Mouse (Mus musculus): ENCODE measurements around the gene Olfr311. TPM values are rescaled to one million over a fixed set of nuclear protein-coding genes. Genes with fewer than 3 reads are reported as not detected.
"Not testable (repeated sequence)": the region's sequence is repeated elsewhere in the genome, so short reads cannot be mapped to it uniquely, and the experiment has no call there.

Olfr311 gene
- not detected in 2 replicates for polyA plus RNA-seq (2012; rRNA removed)

DNA sequence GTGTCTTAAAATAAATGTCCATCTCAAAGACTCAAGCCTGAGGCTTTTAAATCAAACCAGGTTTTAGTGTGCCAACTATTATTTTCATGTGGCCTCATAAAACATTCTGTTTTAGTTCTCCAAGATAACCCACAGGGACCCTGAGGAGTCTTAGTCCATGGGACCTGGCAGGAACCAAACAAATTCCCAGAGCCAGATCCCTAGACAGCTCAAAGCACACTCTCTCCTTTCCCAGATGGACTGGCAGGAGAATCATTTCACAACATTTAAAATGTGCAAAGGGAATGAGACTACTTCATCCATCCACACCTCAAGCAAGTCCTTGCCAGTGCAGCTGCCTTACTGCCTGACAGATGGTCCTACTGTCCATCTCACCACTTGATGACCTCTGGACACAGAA lies at the start of gene Olfr311:
TSS of gene Olfr311 (plus strand) at position 301 of the 400 bp plus-strand sequence.
- H3K27me3 ChIP-seq (ENCODE audit: control insufficient read depth, insufficient read depth, low read length); H3K27ac ChIP-seq (ENCODE audit: insufficient read depth, low read length); H3K4me3 ChIP-seq (replicated peaks; ENCODE audit: insufficient read depth, low read depth, low read length); H3K4me1 ChIP-seq (ENCODE audit: control insufficient read depth, insufficient read depth, low read length); DNase-seq: not testable (repeated sequence)

DNA sequence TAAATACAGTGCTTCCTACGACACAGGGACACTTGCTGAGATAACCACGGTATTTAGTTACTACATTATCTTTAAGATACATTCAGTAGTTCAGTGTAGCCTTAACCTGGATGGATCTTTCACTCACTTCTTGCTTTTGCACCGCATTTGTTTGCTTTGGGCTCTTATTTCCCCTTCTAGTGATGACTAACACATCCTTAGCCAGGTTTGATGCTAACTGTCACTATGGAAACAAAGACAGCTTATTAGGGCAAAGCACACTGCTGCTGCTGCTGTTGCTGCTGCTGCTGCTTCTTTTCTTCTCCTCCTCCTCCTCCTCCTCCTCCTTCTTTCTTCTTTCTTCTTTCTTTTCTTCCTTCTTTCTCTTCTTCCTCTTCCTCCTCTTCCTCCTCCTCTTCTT lies 49.5 kb upstream of the Olfr311 start:
- Histone ChIP-seq H3K27me3 (ENCODE audit: control insufficient read depth, insufficient read depth, low read length) (no peaks in the 10 kb centered on the region), H3K27ac (ENCODE audit: insufficient read depth, low read length) (no peak overlapping the region), H3K4me3 (replicated peaks; ENCODE audit: insufficient read depth, low read depth, low read length) (no peak overlapping the region), H3K4me1 (ENCODE audit: control insufficient read depth, insufficient read depth, low read length) (no peaks in the 10 kb centered on the region)
- TF ChIP-seq CTCF (IDR thresholded peaks at IDR 0.05; ENCODE audit: borderline replicate concordance, insufficient read depth, low read depth, low read length) (no peak), POLR2A (IDR thresholded peaks at IDR 0.05; ENCODE audit: borderline replicate concordance, insufficient read depth, low read length) (no peak)
- 25% methylated on average over 3 of the region's 3 CpGs for WGBS
- no peak for DNase-seq

DNA sequence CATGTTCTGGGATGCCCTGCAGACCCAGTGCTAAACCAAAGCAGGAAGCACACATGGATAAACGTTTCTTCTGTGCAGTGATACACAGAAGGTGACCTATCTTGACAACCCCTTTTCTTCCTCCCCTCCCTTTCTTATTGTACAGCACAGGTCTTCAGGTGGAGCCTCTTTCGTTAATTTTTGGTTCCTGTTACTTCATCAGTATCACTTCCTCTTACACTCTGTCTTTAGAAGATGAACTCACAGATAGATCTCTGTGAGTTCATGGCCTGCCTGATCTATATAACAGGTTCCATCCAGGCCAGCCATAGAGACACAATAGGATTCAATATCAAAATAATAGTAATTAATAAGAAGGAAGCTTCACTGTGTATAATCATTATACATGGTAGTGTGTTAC lies 49.0 kb upstream of the Olfr311 start:
- Histone ChIP-seq H3K27ac (ENCODE audit: insufficient read depth, low read length) (no peak overlapping the region), H3K27me3 (ENCODE audit: control insufficient read depth, insufficient read depth, low read length) (no peaks in the 10 kb centered on the region), H3K4me1 (ENCODE audit: control insufficient read depth, insufficient read depth, low read length) (no peaks in the 10 kb centered on the region), H3K4me3 (replicated peaks; ENCODE audit: insufficient read depth, low read depth, low read length) (no peak overlapping the region)
- no peak for TF ChIP-seq POLR2A (IDR thresholded peaks at IDR 0.05; ENCODE audit: borderline replicate concordance, insufficient read depth, low read length)
- no peak for TF ChIP-seq CTCF (IDR thresholded peaks at IDR 0.05; ENCODE audit: borderline replicate concordance, insufficient read depth, low read depth, low read length)
- no peak for DNase-seq
- 67% methylated on average over 2 of the region's 2 CpGs for WGBS

DNA sequence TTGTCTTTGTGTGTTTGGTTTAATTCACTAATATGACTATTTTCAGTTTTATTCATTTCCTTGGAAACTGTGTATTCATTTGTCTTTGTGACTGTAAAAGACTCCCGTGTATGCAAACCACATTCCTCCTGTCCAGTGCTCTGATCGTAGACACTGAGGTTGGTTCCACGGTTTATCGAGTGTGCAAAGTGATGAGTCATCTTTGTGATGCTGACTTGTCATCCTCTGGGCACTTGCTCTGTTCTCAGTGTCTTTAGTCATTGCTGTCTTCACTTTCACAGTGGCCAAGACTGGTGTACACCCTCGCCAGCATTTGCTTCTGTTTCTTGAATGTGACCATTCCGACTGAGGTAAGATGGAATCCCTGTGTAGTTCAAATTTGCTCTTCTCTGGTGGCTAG lies 48.4 kb upstream of the Olfr311 start:
- TF ChIP-seq CTCF (IDR thresholded peaks at IDR 0.05; ENCODE audit: borderline replicate concordance, insufficient read depth, low read depth, low read length) = no peak
- no peak for TF ChIP-seq POLR2A (IDR thresholded peaks at IDR 0.05; ENCODE audit: borderline replicate concordance, insufficient read depth, low read length)
- WGBS = 72% methylated on average over 6 of the region's 6 CpGs
- Histone ChIP-seq H3K4me1 (ENCODE audit: control insufficient read depth, insufficient read depth, low read length) (no peaks in the 10 kb centered on the region), H3K27ac (ENCODE audit: insufficient read depth, low read length) (no peak overlapping the region), H3K4me3 (replicated peaks; ENCODE audit: insufficient read depth, low read depth, low read length) (no peak overlapping the region), H3K27me3 (ENCODE audit: control insufficient read depth, insufficient read depth, low read length) (no peaks in the 10 kb centered on the region)
- no peak for DNase-seq

DNA sequence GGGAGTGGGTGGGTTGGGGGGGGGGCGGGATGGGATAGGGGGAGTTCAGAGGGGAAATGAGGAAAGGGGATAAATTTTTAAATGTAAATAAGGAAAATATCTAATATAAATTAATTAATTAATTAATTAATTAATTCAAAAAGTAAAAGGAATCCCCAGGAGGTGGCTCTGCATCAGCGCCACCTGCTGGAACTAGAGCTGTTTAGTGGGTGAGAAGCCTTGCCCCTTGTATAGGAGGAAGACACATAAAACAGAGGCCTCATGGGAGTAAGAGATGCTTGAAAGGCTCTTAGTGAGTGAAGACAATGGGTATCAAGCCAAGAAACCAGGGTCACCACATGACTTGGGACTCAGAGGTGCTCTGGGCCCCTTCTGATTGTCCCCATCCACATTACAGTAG lies 43.2 kb upstream of the Olfr311 start:
- Histone ChIP-seq H3K4me1 (ENCODE audit: control insufficient read depth, insufficient read depth, low read length) (no peaks in the 10 kb centered on the region), H3K27ac (ENCODE audit: insufficient read depth, low read length) (no peak overlapping the region), H3K27me3 (ENCODE audit: control insufficient read depth, insufficient read depth, low read length) (no peaks in the 10 kb centered on the region), H3K4me3 (replicated peaks; ENCODE audit: insufficient read depth, low read depth, low read length) (no peak overlapping the region)
- 95% methylated on average over 2 of the region's 2 CpGs for WGBS
- no peak for DNase-seq
- TF ChIP-seq POLR2A (IDR thresholded peaks at IDR 0.05; ENCODE audit: borderline replicate concordance, insufficient read depth, low read length) = no peak
- TF ChIP-seq CTCF (IDR thresholded peaks at IDR 0.05; ENCODE audit: borderline replicate concordance, insufficient read depth, low read depth, low read length) = no peak

DNA sequence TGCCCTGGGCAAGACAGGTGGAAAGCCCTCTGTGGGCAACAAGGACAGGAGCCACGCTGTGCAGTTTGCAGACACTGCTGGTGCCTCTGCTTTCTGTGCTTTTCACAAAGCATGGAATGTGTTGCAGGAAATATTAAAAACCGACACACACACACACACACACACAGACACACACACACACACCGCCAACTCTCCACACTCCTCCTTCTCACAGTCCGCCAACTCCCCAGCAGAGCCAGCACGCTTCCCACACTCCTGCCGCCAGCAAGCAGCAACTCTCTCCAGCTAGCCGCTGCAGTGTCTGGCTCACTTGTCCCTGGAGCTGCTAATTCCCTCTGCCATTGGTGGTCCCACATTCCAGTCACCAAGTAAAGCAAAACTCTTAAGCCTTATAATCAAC lies 42.2 kb upstream of the Olfr311 start:
- 28% methylated on average over 7 of the region's 7 CpGs for WGBS
- H3K27me3 ChIP-seq (ENCODE audit: control insufficient read depth, insufficient read depth, low read length) = no peaks in the 10 kb centered on the region
- no peak for TF ChIP-seq POLR2A (IDR thresholded peaks at IDR 0.05; ENCODE audit: borderline replicate concordance, insufficient read depth, low read length)
- no peak for TF ChIP-seq CTCF (IDR thresholded peaks at IDR 0.05; ENCODE audit: borderline replicate concordance, insufficient read depth, low read depth, low read length)
- no peak overlapping the region for H3K27ac ChIP-seq (ENCODE audit: insufficient read depth, low read length)
- H3K4me3 ChIP-seq (replicated peaks; ENCODE audit: insufficient read depth, low read depth, low read length) = no peak overlapping the region
- DNase-seq = no peak
- H3K4me1 ChIP-seq (ENCODE audit: control insufficient read depth, insufficient read depth, low read length) = no peaks in the 10 kb centered on the region

DNA sequence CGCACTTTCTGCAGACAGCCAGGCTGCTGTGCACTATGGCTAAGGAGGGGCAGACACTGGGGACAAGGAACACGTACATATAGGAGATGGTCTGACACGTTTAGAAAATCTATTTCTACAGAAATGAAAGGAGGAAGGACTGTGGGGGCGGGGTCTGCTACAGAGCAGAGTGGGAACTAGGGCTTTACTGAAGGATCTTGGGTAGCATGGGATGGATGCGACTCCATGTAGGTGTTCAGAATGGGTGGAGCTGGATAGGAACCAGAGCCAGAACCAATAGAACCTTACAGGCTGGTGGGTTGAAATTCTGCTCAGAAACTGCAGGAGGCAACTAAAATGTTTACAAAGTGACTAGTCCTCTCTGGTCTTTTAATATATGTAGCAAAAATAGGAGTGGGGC lies 39.3 kb upstream of the Olfr311 start:
- no peak for TF ChIP-seq POLR2A (IDR thresholded peaks at IDR 0.05; ENCODE audit: borderline replicate concordance, insufficient read depth, low read length)
- no peak for TF ChIP-seq CTCF (IDR thresholded peaks at IDR 0.05; ENCODE audit: borderline replicate concordance, insufficient read depth, low read depth, low read length)
- H3K4me1 ChIP-seq (ENCODE audit: control insufficient read depth, insufficient read depth, low read length) = no peaks in the 10 kb centered on the region
- no peaks in the 10 kb centered on the region for H3K27me3 ChIP-seq (ENCODE audit: control insufficient read depth, insufficient read depth, low read length)
- H3K4me3 ChIP-seq (replicated peaks; ENCODE audit: insufficient read depth, low read depth, low read length) = no peak overlapping the region
- 78% methylated on average over 5 of the region's 5 CpGs for WGBS
- DNase-seq = no peak
- no peak overlapping the region for H3K27ac ChIP-seq (ENCODE audit: insufficient read depth, low read length)

DNA sequence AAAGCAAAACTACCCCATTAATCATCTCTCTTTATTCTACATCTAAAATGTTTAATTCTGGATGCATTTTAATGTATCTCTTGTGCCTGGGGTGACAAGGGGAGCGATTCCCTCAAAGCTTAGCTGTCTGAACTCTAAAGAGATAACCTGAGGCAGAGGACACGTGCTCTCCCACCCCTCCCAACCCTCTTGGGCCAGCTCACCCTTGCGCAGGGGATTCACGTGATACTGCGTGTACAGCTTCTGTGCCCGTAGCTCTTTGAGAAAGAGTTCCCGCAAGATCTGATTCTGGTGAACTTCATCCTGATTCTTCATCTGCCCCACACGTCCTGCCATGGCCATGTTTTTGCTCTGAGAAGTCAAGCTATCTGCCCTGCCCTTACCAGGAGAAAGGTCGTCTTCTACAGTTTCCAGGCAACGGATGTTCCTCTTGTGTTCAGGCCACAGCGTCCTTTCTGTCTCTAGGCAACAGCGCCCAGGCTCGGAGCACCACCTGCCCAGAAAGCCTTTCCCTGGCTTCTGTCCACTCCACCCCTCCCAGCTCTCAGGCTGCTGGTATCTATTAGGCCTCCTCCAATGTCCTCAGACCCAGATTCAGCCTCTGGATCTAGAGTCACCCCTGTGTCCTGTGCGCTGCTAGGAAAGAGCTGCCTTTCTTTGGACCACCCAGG lies 37.4 kb upstream of the Olfr311 start, which contains the start of gene Fam183b:
TSS of gene Fam183b (minus strand) at position 403 of the 671 bp plus-strand sequence.
- no peaks in the 10 kb centered on the region for H3K4me1 ChIP-seq (ENCODE audit: control insufficient read depth, insufficient read depth, low read length)
- no peak within 1 kb of the TSS for H3K27ac ChIP-seq (ENCODE audit: insufficient read depth, low read length)
- TF ChIP-seq CTCF (IDR thresholded peaks at IDR 0.05; ENCODE audit: borderline replicate concordance, insufficient read depth, low read depth, low read length) = no peak
- no peak for TF ChIP-seq POLR2A (IDR thresholded peaks at IDR 0.05; ENCODE audit: borderline replicate concordance, insufficient read depth, low read length)
- H3K27me3 ChIP-seq (ENCODE audit: control insufficient read depth, insufficient read depth, low read length) = no peaks in the 10 kb centered on the region
- peak; percentile 13 to 22 for DNase-seq
- WGBS = 18% methylated on average over 14 of the region's 14 CpGs
- no peak within 1 kb of the TSS for H3K4me3 ChIP-seq (replicated peaks; ENCODE audit: insufficient read depth, low read depth, low read length)

All from cerebellum, adult 2 months (tissue).